In genomic region chr2:178542032-178542431, GRCm38 (mm10) we compare ENCODE assay signal across 8 mouse cellular contexts.
DNase-seq lines count a peak whose midpoint lies in the region; TF ChIP-seq lines count a peak whose summit lies in the region.

No protein-coding gene starts in this region.

- intact Hi-C loops in heart, postnatal 36 days (cut with DNase I): no loop called here

- WGBS in lung, adult 2 months: 9% methylated on average over 2 of the region's 2 CpGs

- H3K4me3 ChIP-seq in lung, adult 2 months (replicated peaks; ENCODE audit: extremely low read depth, low read depth, low read length): no peak overlapping the region

- TF ChIP-seq POLR2A in lung, adult 2 months (IDR thresholded peaks at IDR 0.05; ENCODE audit: borderline replicate concordance, extremely low read depth, low read depth, low read length): no peak

- no peaks in the 10 kb centered on the region for H3K4me1 ChIP-seq in lung, adult 2 months (ENCODE audit: control insufficient read depth, insufficient read depth, low read length)

- DNase-seq in heart, postnatal 36 days: peak; percentile 33 to 54
- DNase-seq in heart, adult 11 months: no peak
- DNase-seq in CD4-positive helper T cell, adult 2 months (ENCODE audit: low read depth, low spot score): peak; percentile 17
- peak; percentile 61 for DNase-seq in R1 (ENCODE audit: low read depth, low spot score)
- peak; percentile 45 for DNase-seq in heart, postnatal 4 days
- DNase-seq in lung, adult 2 months: peak; percentile 39
- DNase-seq in spleen, postnatal 36 days (ENCODE audit: low spot score in 2 of 2): peak; percentile 49 to 59
- DNase-seq in frontal cortex, postnatal 10 days (ENCODE audit: low spot score in 2 of 2): no peak

- peak; percentile 66 for TF ChIP-seq CTCF in lung, adult 2 months (IDR thresholded peaks at IDR 0.05; ENCODE audit: insufficient read depth, low read length)

Comparison
In these comparisons a context has a peak if more than half of its experiments do, and no peak if none do; other contexts are left out.
1. DNase-seq: peak in heart, postnatal 36 days (2 of 2), CD4-positive helper T cell, adult 2 months (single experiment), R1 (single experiment), heart, postnatal 4 days (single experiment), lung, adult 2 months (single experiment) and spleen, postnatal 36 days (2 of 2); none in heart, adult 11 months (single experiment) and frontal cortex, postnatal 10 days (0 of 2).